Mouse (Mus musculus) MEL (cell line): ENCODE measurements around the gene Me1. TPM values are rescaled to one million over a fixed set of nuclear protein-coding genes. Genes with fewer than 3 reads are reported as not detected.

Experiments used
- DNase-seq: peaks from one replicate; pipeline ENCODE4 v3.0.0; 2011; ENCODE audit warnings: low read depth, low spot score
- H3K27ac ChIP-seq: 2 replicates; pipeline ENCODE4 v1.5.1; 2012; ENCODE audit warnings: low read depth, mild to moderate bottlenecking, control low read depth, low read length, moderate library complexity; ENCODE audit not compliant: control insufficient read depth
- H3K27me3 ChIP-seq, 2 experiments: fragments of 150-350 bp in 1 of 2; sonication (generic) in 1 of 2; 2 replicates each; pipeline ENCODE4 v1.6.1; 2012; ENCODE audit warnings: low read length in 2 of 2, mild to moderate bottlenecking in 2 of 2, improper control_type of control experiment in 1 of 2, moderate library complexity in 1 of 2; ENCODE audit not compliant: insufficient read depth in 2 of 2, control insufficient read depth in 1 of 2
- H3K36me3 ChIP-seq, 2 experiments: 2 replicates each; pipeline ENCODE4 v1.6.1; 2012 to 2014; ENCODE audit warnings: low read length in 2 of 2, improper control_type of control experiment in 1 of 2, inconsistent platforms in 1 of 2, mild to moderate bottlenecking in 1 of 2; ENCODE audit not compliant: insufficient read depth in 2 of 2, control insufficient read depth in 1 of 2
- H3K4me1 ChIP-seq, 2 experiments: fragments of 150-350 bp in 1 of 2; sonication (generic) in 1 of 2; 2 replicates each; pipeline ENCODE4 v1.6.1; 2012; ENCODE audit warnings: low read length in 2 of 2, improper control_type of control experiment in 1 of 2, mild to moderate bottlenecking in 1 of 2; ENCODE audit not compliant: insufficient read depth in 2 of 2, control insufficient read depth in 1 of 2
- H3K4me3 ChIP-seq, 2 experiments: fragments of 150-350 bp in 1 of 2; sonication (generic) in 1 of 2; 2 replicates each; pipeline ENCODE4 v1.5.1; 2012; ENCODE audit warnings: low read depth in 2 of 2, low read length in 2 of 2, mild to moderate bottlenecking in 2 of 2, moderate library complexity in 2 of 2, control low read depth in 1 of 2, improper control_type of control experiment in 1 of 2; ENCODE audit not compliant: control insufficient read depth in 1 of 2, insufficient read depth in 1 of 2
- H3K79me2 ChIP-seq: 2 replicates; pipeline ENCODE4 v1.6.1; 2012; ENCODE audit warnings: mild to moderate bottlenecking, low read length, moderate library complexity; ENCODE audit not compliant: control insufficient read depth, poor library complexity, insufficient read depth
- H3K9ac ChIP-seq: 2 replicates; pipeline ENCODE4 v1.6.1; 2012; ENCODE audit warnings: low read depth, mild to moderate bottlenecking, control low read depth, low read length, moderate library complexity; ENCODE audit not compliant: control insufficient read depth, poor library complexity, severe bottlenecking
- H3K9me3 ChIP-seq: fragments of 150-350 bp; sonication (generic); replicated peaks from 2 replicates; pipeline ENCODE4 v1.6.1; 2012; ENCODE audit warnings: mild to moderate bottlenecking, low read length, improper control_type of control experiment, moderate library complexity; ENCODE audit not compliant: insufficient read depth
- CHD2 ChIP-seq: IDR thresholded peaks from 2 replicates; pipeline ENCODE4 v1.6.1; 2011; ENCODE audit warnings: low read length, improper control_type of control experiment
- E2F4 ChIP-seq: IDR thresholded peaks from 2 replicates; pipeline ENCODE4 v1.6.1; 2011; ENCODE audit warnings: low read depth, low read length, improper control_type of control experiment, borderline replicate concordance
- ELF1 ChIP-seq: IDR thresholded peaks from 2 replicates; pipeline ENCODE4 v1.6.1; 2014; ENCODE audit warnings: low read depth, mild to moderate bottlenecking, inconsistent platforms, low read length, improper control_type of control experiment, moderate library complexity
- EP300 ChIP-seq, 2 experiments: IDR thresholded peaks; 2 replicates each; pipeline ENCODE4 v1.6.1; 2011; ENCODE audit warnings: improper control_type of control experiment in 2 of 2, low read length in 2 of 2, low read depth in 1 of 2, mild to moderate bottlenecking in 1 of 2
- GABPA ChIP-seq: IDR thresholded peaks from 2 replicates; pipeline ENCODE4 v1.6.1; 2012; ENCODE audit warnings: low read depth, mild to moderate bottlenecking, inconsistent platforms, low read length, improper control_type of control experiment, moderate library complexity
- HCFC1 ChIP-seq: IDR thresholded peaks from 2 replicates; pipeline ENCODE4 v1.6.1; 2012; ENCODE audit warnings: low read depth, mild to moderate bottlenecking, inconsistent platforms, low read length, improper control_type of control experiment, moderate library complexity
- KAT2A ChIP-seq: conservative IDR thresholded peaks from 2 replicates; pipeline ENCODE4 v1.6.1; 2012; ENCODE audit warnings: low read depth, low read length, improper control_type of control experiment, inconsistent platforms
- MAX ChIP-seq: IDR thresholded peaks from 2 replicates; pipeline ENCODE4 v1.6.1; 2011; ENCODE audit warnings: low read length, improper control_type of control experiment
- MAZ ChIP-seq: IDR thresholded peaks from 2 replicates; pipeline ENCODE4 v1.6.1; 2012; ENCODE audit warnings: low read depth, mild to moderate bottlenecking, inconsistent platforms, low read length, improper control_type of control experiment
- MEF2A ChIP-seq: IDR thresholded peaks from 2 replicates; pipeline ENCODE4 v1.6.1; 2014; ENCODE audit warnings: low read depth, mild to moderate bottlenecking, inconsistent platforms, low read length, improper control_type of control experiment; ENCODE audit not compliant: poor library complexity, insufficient replicate concordance, severe bottlenecking; ENCODE audit errors: extremely low read depth
- MYC ChIP-seq: IDR thresholded peaks from 2 replicates; pipeline ENCODE4 v1.6.1; 2011; ENCODE audit warnings: low read depth, mild to moderate bottlenecking, low read length, improper control_type of control experiment, moderate library complexity
- POLR2A ChIP-seq, 2 experiments: IDR thresholded peaks; 2 replicates each; pipeline ENCODE4 v1.6.1; 2011 to 2012; ENCODE audit warnings: low read length in 2 of 2, mild to moderate bottlenecking in 2 of 2, control low read depth in 1 of 2, improper control_type of control experiment in 1 of 2, low read depth in 1 of 2, moderate library complexity in 1 of 2; ENCODE audit not compliant: control insufficient read depth in 1 of 2, insufficient read depth in 1 of 2, poor library complexity in 1 of 2
- RAD21 ChIP-seq: IDR thresholded peaks from 2 replicates; pipeline ENCODE4 v1.6.1; 2011; ENCODE audit warnings: mild to moderate bottlenecking, low read depth, low read length, improper control_type of control experiment
- RCOR1 ChIP-seq: IDR thresholded peaks from 2 replicates; pipeline ENCODE4 v1.6.1; 2012; ENCODE audit warnings: low read depth, mild to moderate bottlenecking, inconsistent platforms, low read length, improper control_type of control experiment
- TAL1 ChIP-seq: IDR thresholded peaks from 2 replicates; pipeline ENCODE4 v1.6.1; 2012; ENCODE audit warnings: mild to moderate bottlenecking, inconsistent platforms, low read length, moderate library complexity, mixed read lengths
- TBP ChIP-seq: IDR thresholded peaks from 2 replicates; pipeline ENCODE4 v1.8.0; 2011; ENCODE audit warnings: low read depth, low read length, improper control_type of control experiment
- TCF12 ChIP-seq: IDR thresholded peaks from 2 replicates; pipeline ENCODE4 v1.6.1; 2014; ENCODE audit warnings: low read depth, mild to moderate bottlenecking, inconsistent platforms, low read length, improper control_type of control experiment, moderate library complexity
- UBTF ChIP-seq: IDR thresholded peaks from 2 replicates; pipeline ENCODE4 v1.6.1; 2012; ENCODE audit warnings: low read depth, mild to moderate bottlenecking, inconsistent platforms, low read length, improper control_type of control experiment, moderate library complexity, borderline replicate concordance; ENCODE audit not compliant: insufficient read depth
- ZC3H11A ChIP-seq: IDR thresholded peaks from 2 replicates; pipeline ENCODE4 v1.6.1; 2012; ENCODE audit warnings: low read depth, mild to moderate bottlenecking, inconsistent platforms, low read length, improper control_type of control experiment
- ZKSCAN1 ChIP-seq: IDR thresholded peaks from 2 replicates; pipeline ENCODE4 v1.6.1; 2012; ENCODE audit warnings: low read depth, mild to moderate bottlenecking, inconsistent platforms, low read length, improper control_type of control experiment, moderate library complexity
- ZNF384 ChIP-seq: IDR thresholded peaks from 2 replicates; pipeline ENCODE4 v1.6.1; 2012; ENCODE audit warnings: low read depth, mild to moderate bottlenecking, inconsistent platforms, low read length, improper control_type of control experiment
- polyA plus RNA-seq, 2 experiments: library from polyadenylated mRNA; stranded (reverse) in 1 of 2; unstranded in 1 of 2; fragments of >175 nt in 1 of 2; fragments of >200 nt in 1 of 2; gene quantifications; 2 replicates each; pipeline versions ENCODE4 v1.2.1 to v1.2.4; 2012; ENCODE audit warnings: low replicate concordance in 2 of 2, low read depth in 1 of 2; ENCODE audit not compliant: insufficient read length in 2 of 2, insufficient read depth in 1 of 2, missing spikeins in 1 of 2
- total RNA-seq: library from RNA; depleted of rRNA; stranded (reverse); fragments of 300-350 nt; gene quantifications from 2 replicates; pipeline ENCODE4 v1.2.3, GENCODE M21; 2012

The Me1 gene
- total and polyA plus RNA-seq, 3 experiments, result 7.1 to 123 (median 23.4) TPM

- Histone ChIP-seq H3K9ac (no peak overlapping the region), H3K4me3 (no peak overlapping the region), H3K4me1 (no peaks in the 10 kb centered on the region), H3K27ac (no peak overlapping the region), H3K27me3 (no peaks in the 10 kb centered on the region), H3K9me3 (no peaks in the 10 kb centered on the region), H3K36me3 (peaks cover 0 to 17% of the 10 kb centered on the region in 2 experiments; a peak in 2 of 4 replicates), H3K79me2 (no peaks in the 10 kb centered on the region)
- no peak for DNase-seq
- TF ChIP-seq E2F4 (no peak), ZNF384 (no peak), CHD2 (no peak), POLR2A (IDR thresholded peaks at IDR 0.05; ENCODE audit: control insufficient read depth in 1 of 2, insufficient read depth in 1 of 2, low read depth in 1 of 2, low read length in 2 of 2, poor library complexity in 1 of 2) (no peak)
Observed at GRCm38 (mm10) chr9:86651254-86651653, 44.5 kb downstream of the Me1 start.

- no peak overlapping the region for H3K9ac ChIP-seq
- peaks cover 0 to 16% of the 10 kb centered on the region in 2 experiments; a peak in 2 of 4 replicates for H3K36me3 ChIP-seq
- no peak for DNase-seq
- H3K79me2 ChIP-seq, result no peaks in the 10 kb centered on the region
- no peaks in the 10 kb centered on the region for H3K9me3 ChIP-seq
- no peaks in the 10 kb centered on the region for H3K27me3 ChIP-seq
- no peak overlapping the region for H3K4me3 ChIP-seq
- no peak overlapping the region for H3K27ac ChIP-seq
- no peak for TF ChIP-seq MAX
- TF ChIP-seq EP300 (IDR thresholded peaks at IDR 0.05; ENCODE audit: low read depth in 1 of 2, low read length in 2 of 2), result no peak
- no peak for TF ChIP-seq KAT2A
- TF ChIP-seq GABPA, result no peak
- TF ChIP-seq RAD21, result no peak
- no peak for TF ChIP-seq TCF12
- no peak for TF ChIP-seq ZKSCAN1
- no peak for TF ChIP-seq MYC
- TF ChIP-seq MEF2A, result no peak
- no peak for TF ChIP-seq ZC3H11A
- TF ChIP-seq HCFC1, result no peak
- TF ChIP-seq RCOR1, result no peak
- no peak for TF ChIP-seq TBP
- no peak for TF ChIP-seq TAL1
- TF ChIP-seq ELF1, result no peak
- no peak for TF ChIP-seq UBTF
- no peak for TF ChIP-seq MAZ
- H3K4me1 ChIP-seq, result no peaks in the 10 kb centered on the region
Observed at GRCm38 (mm10) chr9:86650822-86651221, 44.9 kb downstream of the Me1 start.
